9 mouse cellular contexts compared by ENCODE assay signal in genomic region chr8:104629306-104630110, GRCm38 (mm10). TPM values are rescaled to one million over a fixed set of nuclear protein-coding genes. Genes with fewer than 3 reads are reported as not detected.
DNase-seq lines count a peak whose midpoint lies in the region; ATAC-seq and TF ChIP-seq lines count a peak whose summit lies in the region.
"Had no signal": no experiment of that assay in that cellular context is flagged by ENCODE, and none has a peak within 500 bp of the region (broad histone marks: within the 10 kb centered on the region; RNA-seq: fewer than 3 reads in every experiment).

No protein-coding gene starts in this region.

- H3K4me1 ChIP-seq in kidney, embryonic 15.5 days: peaks cover 33% of the 10 kb centered on the region
- H3K4me1 ChIP-seq in small intestine, adult 2 months (ENCODE audit: control insufficient read depth, insufficient read depth, insufficient read length, low read length): no peaks in the 10 kb centered on the region; the same call in 1 of the 2 replicates
- H3K4me1 ChIP-seq in thymus, adult 2 months (replicated peaks; ENCODE audit: control insufficient read depth, insufficient read depth, low read length): peaks cover 29% of the 10 kb centered on the region

- H3K9me3 ChIP-seq in kidney, embryonic 15.5 days (replicated peaks): no peaks in the 10 kb centered on the region
- H3K9me3 ChIP-seq: neural tube, embryonic 13.5 days had no signal

- TF ChIP-seq CTCF in small intestine, adult 2 months (IDR thresholded peaks at IDR 0.05; ENCODE audit: extremely low read depth, insufficient read length, insufficient replicate concordance, low read depth, low read length): no peak
- no peak for TF ChIP-seq CTCF in thymus, adult 2 months (IDR thresholded peaks at IDR 0.05; ENCODE audit: borderline replicate concordance, control insufficient read depth, extremely low read depth, insufficient read depth, low read length, poor library complexity)

- peaks cover 16% of the 10 kb centered on the region for H3K27me3 ChIP-seq in kidney, embryonic 15.5 days
- H3K27me3 ChIP-seq in small intestine, adult 2 months (ENCODE audit: control insufficient read depth, insufficient read depth, low read length): peaks cover 14% of the 10 kb centered on the region
- no peaks in the 10 kb centered on the region for H3K27me3 ChIP-seq in thymus, adult 2 months (ENCODE audit: control insufficient read depth, insufficient read depth, low read length)

- no peak overlapping the region for H3K27ac ChIP-seq in kidney, embryonic 15.5 days
- 0 out of 2 replicates have a peak overlapping the region, but pooled peaks have one; percentile 3 for H3K27ac ChIP-seq in small intestine, adult 2 months (ENCODE audit: insufficient read depth, low read depth, low read length)
- H3K27ac ChIP-seq in thymus, adult 2 months (ENCODE audit: control insufficient read depth, insufficient read depth, low read length): no peak overlapping the region
- H3K27ac ChIP-seq: neural tube, embryonic 13.5 days had no signal

- WGBS in kidney, embryonic 15.5 days: 75% methylated on average over 22 of the region's 22 CpGs
- 67% methylated on average over 22 of the region's 22 CpGs for WGBS in small intestine, adult 2 months
- WGBS in thymus, adult 2 months: 89% methylated on average over 22 of the region's 22 CpGs

- DNase-seq in thymus, postnatal 4 days: peak; percentile 6
- no peak for DNase-seq in thymus, adult 18-20 months
- peak; percentile 99 for DNase-seq in heart, adult 11 months
- no peak for DNase-seq in thymus, adult 2 months
- no peak for DNase-seq in Muller cell, postnatal 12 days (ENCODE audit: inconsistent ontology term)
- DNase-seq in layer of hippocampus, postnatal 14 days (ENCODE audit: low spot score in 2 of 2): no peak

- no peak overlapping the region for H3K9ac ChIP-seq in kidney, embryonic 15.5 days
- H3K9ac ChIP-seq: neural tube, embryonic 13.5 days had no signal

- peak overlapping the region; percentile 77 for H3K4me2 ChIP-seq in kidney, embryonic 15.5 days

- no peak for ATAC-seq in kidney, embryonic 15.5 days (replicated peaks; ENCODE audit: low FRiP score)

- no peak for TF ChIP-seq POLR2A in small intestine, adult 2 months (IDR thresholded peaks at IDR 0.05; ENCODE audit: low read depth, low read length)
- TF ChIP-seq POLR2A in thymus, adult 2 months (IDR thresholded peaks at IDR 0.05; ENCODE audit: control insufficient read depth, extremely low read depth, insufficient read depth, low read length, poor library complexity): no peak

- peak overlapping the region; percentile 47 for H3K4me3 ChIP-seq in kidney, embryonic 15.5 days (replicated peaks)
- no peak overlapping the region for H3K4me3 ChIP-seq in small intestine, adult 2 months (ENCODE audit: low read depth, low read length)
- H3K4me3 ChIP-seq in thymus, adult 2 months (ENCODE audit: control insufficient read depth, insufficient read depth, low read length): no peak overlapping the region

- 0 out of 2 replicates have a peak, but pooled peaks cover 4% of the 10 kb centered on the region for H3K36me3 ChIP-seq in kidney, embryonic 15.5 days
- no peaks in the 10 kb centered on the region for H3K36me3 ChIP-seq in small intestine, adult 2 months (ENCODE audit: control insufficient read depth, insufficient read depth, low read length)
- no peaks in the 10 kb centered on the region for H3K36me3 ChIP-seq in thymus, adult 2 months (ENCODE audit: control insufficient read depth, insufficient read depth, low read length)
- H3K36me3 ChIP-seq: neural tube, embryonic 13.5 days had no signal

RNA-seq across cellular contexts. Expression of gene Rrad, which starts 1.6 kb away (rescaled TPM):
- polyA plus RNA-seq in kidney, embryonic 15.5 days (2015; fragmentation: Nextera tagmentation; extraction: Ambion mirVana): 11.8 and 15.7 TPM in 2 replicates
- 4.7 and 5.2 TPM in 2 replicates for polyA plus RNA-seq in small intestine, adult 2 months (2012; rRNA removed)
- polyA plus RNA-seq in thymus, adult 2 months (2012; rRNA removed): 25.2 and 36.1 TPM in 2 replicates
- total RNA-seq in layer of hippocampus, postnatal 14 days (2021): 1 to 10 TPM; 2.1 to 3.3 TPM

RNA-seq across cellular contexts. Expression of gene Cdh16, which starts 5.3 kb away (rescaled TPM):
- polyA plus RNA-seq in kidney, embryonic 15.5 days (2015; fragmentation: Nextera tagmentation; extraction: Ambion mirVana): 238 and 241 TPM in 2 replicates
- polyA plus RNA-seq in small intestine, adult 2 months (2012; rRNA removed): not detected in 2 replicates
- polyA plus RNA-seq in thymus, adult 2 months (2012; rRNA removed): 0.20 and 1.5 TPM in 2 replicates
- not detected for total RNA-seq in layer of hippocampus, postnatal 14 days (2021)

RNA-seq across cellular contexts. Expression of gene Ciao2b, which starts 12.3 kb away (rescaled TPM):
- polyA plus RNA-seq in kidney, embryonic 15.5 days (2015; fragmentation: Nextera tagmentation; extraction: Ambion mirVana): 104 and 110 TPM in 2 replicates
- polyA plus RNA-seq in small intestine, adult 2 months (2012; rRNA removed): 35.2 and 56.7 TPM in 2 replicates
- polyA plus RNA-seq in thymus, adult 2 months (2012; rRNA removed): 72.0 and 76.9 TPM in 2 replicates
- 10 to 100 TPM; 26.1 to 28.2 TPM for total RNA-seq in layer of hippocampus, postnatal 14 days (2021)

RNA-seq across cellular contexts. Expression of gene Pdp2, which starts 38.3 kb away (rescaled TPM):
- polyA plus RNA-seq in kidney, embryonic 15.5 days (2015; fragmentation: Nextera tagmentation; extraction: Ambion mirVana): 17.8 and 18.7 TPM in 2 replicates
- polyA plus RNA-seq in small intestine, adult 2 months (2012; rRNA removed): 1.9 and 5.8 TPM in 2 replicates
- polyA plus RNA-seq in thymus, adult 2 months (2012; rRNA removed): 6.0 and 6.4 TPM in 2 replicates
- total RNA-seq in layer of hippocampus, postnatal 14 days (2021): 1 to 10 TPM; 8.4 to 9.3 TPM

Comparison
In these comparisons a context has a peak if more than half of its experiments do, and no peak if none do; other contexts are left out.
1. DNase-seq: peak in thymus, postnatal 4 days (single experiment) and heart, adult 11 months (single experiment); none in thymus, adult 18-20 months (0 of 2), thymus, adult 2 months (single experiment), Muller cell, postnatal 12 days (single experiment) and layer of hippocampus, postnatal 14 days (0 of 2).
2. RNA of gene Cdh16, which starts 5.3 kb away (polyA plus RNA-seq): 238 to 241 TPM in kidney, embryonic 15.5 days; 0.20 to 1.5 TPM in thymus, adult 2 months and not detected in small intestine, adult 2 months; every median in the first group is over 10 times any median in the second.